22 mouse cellular contexts compared by ENCODE assay signal in the genomic region with DNA sequence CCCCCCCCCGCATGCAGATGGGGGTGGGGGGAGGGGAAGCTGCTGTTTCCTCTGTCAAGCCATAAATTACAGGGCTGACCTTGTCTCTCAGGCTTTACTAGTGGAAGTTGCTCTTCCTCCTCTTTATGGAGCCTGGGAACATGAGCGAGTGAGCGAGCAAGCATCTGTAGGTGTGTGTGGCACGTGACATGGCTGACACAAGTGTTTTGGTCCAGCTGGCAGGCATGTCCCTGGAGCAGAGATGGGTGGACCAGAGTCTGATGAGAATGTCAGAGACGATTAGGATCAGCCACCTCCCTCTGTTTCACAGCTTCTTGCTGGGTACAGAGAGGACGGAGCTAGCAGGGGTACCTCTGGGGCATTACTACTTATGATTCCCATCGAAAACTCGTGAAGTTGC.
DNase-seq lines count a peak whose midpoint lies in the region; ATAC-seq and TF ChIP-seq lines count a peak whose summit lies in the region.
"Had no signal": no experiment of that assay in that cellular context is flagged by ENCODE, and none has a peak within 500 bp of the region (broad histone marks: within the 10 kb centered on the region; RNA-seq: fewer than 3 reads in every experiment).

No protein-coding gene starts in this region.

- no peaks in the 10 kb centered on the region for H3K27me3 ChIP-seq in embryonic facial prominence, embryonic 11.5 days (ENCODE audit: control insufficient read depth, insufficient read depth, low read length)
- H3K27me3 ChIP-seq in embryonic facial prominence, embryonic 10.5 days (replicated peaks; ENCODE audit: low read depth, poor library complexity, severe bottlenecking), result no peaks in the 10 kb centered on the region; the same call in 1 of the 2 replicates
- no peaks in the 10 kb centered on the region for H3K27me3 ChIP-seq in midbrain, embryonic 13.5 days
- H3K27me3 ChIP-seq in midbrain, embryonic 11.5 days (ENCODE audit: control insufficient read depth, insufficient read depth, low read length), result no peaks in the 10 kb centered on the region
- 0 out of 2 replicates have a peak, but pooled peaks cover 1% of the 10 kb centered on the region for H3K27me3 ChIP-seq in hindbrain, embryonic 12.5 days
- no peaks in the 10 kb centered on the region for H3K27me3 ChIP-seq in hindbrain, postnatal 0 days (ENCODE audit: insufficient read depth, low read length)
- H3K27me3 ChIP-seq: embryonic facial prominence, embryonic 13.5 days had no signal

- intact Hi-C loops in heart, postnatal 25 days (cut with DNase I), result no loop called here

- no peaks in the 10 kb centered on the region for H3K9me3 ChIP-seq in embryonic facial prominence, embryonic 11.5 days (replicated peaks; ENCODE audit: control insufficient read depth, low read length)
- no peaks in the 10 kb centered on the region for H3K9me3 ChIP-seq in embryonic facial prominence, embryonic 10.5 days
- H3K9me3 ChIP-seq in midbrain, embryonic 13.5 days, result no peaks in the 10 kb centered on the region
- H3K9me3 ChIP-seq in midbrain, embryonic 11.5 days (ENCODE audit: control insufficient read depth, low read length), result no peaks in the 10 kb centered on the region
- H3K9me3 ChIP-seq in hindbrain, embryonic 12.5 days (replicated peaks), result peaks cover 6% of the 10 kb centered on the region; the same call in 1 of the 2 replicates
- no peaks in the 10 kb centered on the region for H3K9me3 ChIP-seq in hindbrain, postnatal 0 days (ENCODE audit: low read length)
- H3K9me3 ChIP-seq: embryonic facial prominence, embryonic 13.5 days; heart, embryonic 13.5 days had no signal

- no peak for TF ChIP-seq CTCF in hindbrain, postnatal 0 days (IDR thresholded peaks at IDR 0.05; ENCODE audit: low read depth)

- no peak overlapping the region for H3K9ac ChIP-seq in embryonic facial prominence, embryonic 11.5 days (replicated peaks; ENCODE audit: low read length)
- H3K9ac ChIP-seq in midbrain, embryonic 13.5 days (replicated peaks), result no peak overlapping the region
- no peak overlapping the region for H3K9ac ChIP-seq in midbrain, embryonic 11.5 days (ENCODE audit: low read length)
- H3K9ac ChIP-seq in hindbrain, embryonic 12.5 days, result no peak overlapping the region
- no peak overlapping the region for H3K9ac ChIP-seq in hindbrain, postnatal 0 days (replicated peaks; ENCODE audit: low read length)
- H3K9ac ChIP-seq: embryonic facial prominence, embryonic 13.5 days; heart, embryonic 13.5 days had no signal

- no peak overlapping the region for H3K27ac ChIP-seq in embryonic facial prominence, embryonic 11.5 days (replicated peaks; ENCODE audit: low read depth, low read length)
- H3K27ac ChIP-seq in embryonic facial prominence, embryonic 10.5 days (replicated peaks), result no peak overlapping the region
- no peak overlapping the region for H3K27ac ChIP-seq in midbrain, embryonic 13.5 days
- H3K27ac ChIP-seq in midbrain, embryonic 11.5 days (ENCODE audit: low read depth, low read length), result no peak overlapping the region
- no peak overlapping the region for H3K27ac ChIP-seq in hindbrain, embryonic 12.5 days
- no peak overlapping the region for H3K27ac ChIP-seq in hindbrain, postnatal 0 days
- H3K27ac ChIP-seq: embryonic facial prominence, embryonic 13.5 days; gastrocnemius, adult 2 months; heart, embryonic 13.5 days had no signal

- WGBS in embryonic facial prominence, embryonic 11.5 days, result 72% methylated on average over 8 of the region's 8 CpGs
- WGBS in embryonic facial prominence, embryonic 10.5 days, result 83% methylated on average over 8 of the region's 8 CpGs
- WGBS in midbrain, embryonic 13.5 days, result 72% methylated on average over 8 of the region's 8 CpGs
- WGBS in midbrain, embryonic 11.5 days, result 82% methylated on average over 8 of the region's 8 CpGs
- 65% methylated on average over 7 of the region's 8 CpGs for WGBS in hindbrain, embryonic 12.5 days
- WGBS in hindbrain, postnatal 0 days, result 64% methylated on average over 8 of the region's 8 CpGs

- no peak for DNase-seq in embryonic facial prominence, embryonic 11.5 days (ENCODE audit: low spot score)
- no peak for DNase-seq in embryonic facial prominence, embryonic 10.5 days (ENCODE audit: low spot score)
- no peak for DNase-seq in midbrain, embryonic 11.5 days (ENCODE audit: low spot score, missing footprints)
- DNase-seq in hindbrain, postnatal 0 days (ENCODE audit: low spot score), result peak; percentile 44
- no peak for DNase-seq in heart, postnatal 25 days (ENCODE audit: low spot score)
- DNase-seq: adrenal gland, adult 8-10 months; cerebellum, adult 11 months; cerebellum, adult 9-11 months; embryo, embryonic 11 days; gastrocnemius, adult 2 months; gastrocnemius, postnatal 25 days; heart, adult 11 months; heart, postnatal 4 days; kidney, adult 2 months had no signal

- ATAC-seq in embryonic facial prominence, embryonic 11.5 days (replicated peaks; ENCODE audit: insufficient number of reproducible peaks, low FRiP score, low TSS enrichment, low read depth), result 0 out of 2 replicates have a peak, but pooled peaks have one; percentile 34
- ATAC-seq in midbrain, embryonic 13.5 days, result peak; percentile 17; the same call in 1 of the 2 replicates
- no peak for ATAC-seq in midbrain, embryonic 11.5 days (ENCODE audit: low FRiP score)
- peak; percentile 50; the same call in 1 of the 2 replicates for ATAC-seq in hindbrain, embryonic 12.5 days (ENCODE audit: low FRiP score)
- ATAC-seq in hindbrain, postnatal 0 days, result 0 out of 2 replicates have a peak, but pooled peaks have one; percentile 21
- no peak for ATAC-seq in activated CD4-positive, CD25-positive, alpha-beta regulatory T cell, adult 4 months
- ATAC-seq: forebrain, embryonic 14.5 days; intestine, embryonic 16.5 days; Patski had no signal

- H3K4me1 ChIP-seq in embryonic facial prominence, embryonic 11.5 days (ENCODE audit: control insufficient read depth, insufficient read depth, low read length), result no peaks in the 10 kb centered on the region
- peaks cover 6% of the 10 kb centered on the region for H3K4me1 ChIP-seq in embryonic facial prominence, embryonic 10.5 days
- peaks cover 17% of the 10 kb centered on the region for H3K4me1 ChIP-seq in midbrain, embryonic 13.5 days (replicated peaks)
- H3K4me1 ChIP-seq in midbrain, embryonic 11.5 days (ENCODE audit: control insufficient read depth, insufficient read depth, low read length), result no peaks in the 10 kb centered on the region
- peaks cover 5% of the 10 kb centered on the region for H3K4me1 ChIP-seq in hindbrain, embryonic 12.5 days
- no peaks in the 10 kb centered on the region for H3K4me1 ChIP-seq in hindbrain, postnatal 0 days (ENCODE audit: insufficient read depth, low read length)
- H3K4me1 ChIP-seq: embryonic facial prominence, embryonic 13.5 days had no signal

- no peaks in the 10 kb centered on the region for H3K36me3 ChIP-seq in embryonic facial prominence, embryonic 11.5 days (replicated peaks; ENCODE audit: control insufficient read depth, insufficient read depth, low read depth, low read length)
- no peaks in the 10 kb centered on the region for H3K36me3 ChIP-seq in embryonic facial prominence, embryonic 10.5 days (replicated peaks)
- H3K36me3 ChIP-seq in midbrain, embryonic 13.5 days, result no peaks in the 10 kb centered on the region
- H3K36me3 ChIP-seq in midbrain, embryonic 11.5 days (ENCODE audit: control insufficient read depth, insufficient read depth, low read length), result no peaks in the 10 kb centered on the region
- no peaks in the 10 kb centered on the region for H3K36me3 ChIP-seq in hindbrain, embryonic 12.5 days
- no peaks in the 10 kb centered on the region for H3K36me3 ChIP-seq in hindbrain, postnatal 0 days (ENCODE audit: insufficient read depth, low read length)
- H3K36me3 ChIP-seq: embryonic facial prominence, embryonic 13.5 days; heart, embryonic 13.5 days had no signal

- H3K4me3 ChIP-seq in embryonic facial prominence, embryonic 11.5 days (ENCODE audit: low read depth, low read length), result no peak overlapping the region
- no peak overlapping the region for H3K4me3 ChIP-seq in embryonic facial prominence, embryonic 10.5 days
- H3K4me3 ChIP-seq in midbrain, embryonic 13.5 days (replicated peaks), result no peak overlapping the region
- no peak overlapping the region for H3K4me3 ChIP-seq in midbrain, embryonic 11.5 days (ENCODE audit: low read depth, low read length)
- H3K4me3 ChIP-seq in hindbrain, embryonic 12.5 days, result no peak overlapping the region
- no peak overlapping the region for H3K4me3 ChIP-seq in hindbrain, postnatal 0 days (ENCODE audit: low read length)
- H3K4me3 ChIP-seq: embryonic facial prominence, embryonic 13.5 days; gastrocnemius, adult 2 months; heart, embryonic 13.5 days had no signal

- no peak overlapping the region for H3K4me2 ChIP-seq in embryonic facial prominence, embryonic 11.5 days (ENCODE audit: low read depth, low read length)
- no peak overlapping the region for H3K4me2 ChIP-seq in midbrain, embryonic 13.5 days (replicated peaks)
- no peak overlapping the region for H3K4me2 ChIP-seq in midbrain, embryonic 11.5 days
- no peak overlapping the region for H3K4me2 ChIP-seq in hindbrain, embryonic 12.5 days (replicated peaks)
- no peak overlapping the region for H3K4me2 ChIP-seq in hindbrain, postnatal 0 days (ENCODE audit: low read depth, low read length)
- H3K4me2 ChIP-seq: embryonic facial prominence, embryonic 13.5 days; heart, embryonic 13.5 days had no signal

Comparison
In these comparisons a context has a peak if more than half of its experiments do, and no peak if none do; other contexts are left out.
1. ATAC-seq: peak in embryonic facial prominence, embryonic 11.5 days (single experiment), midbrain, embryonic 13.5 days (single experiment), hindbrain, embryonic 12.5 days (single experiment) and hindbrain, postnatal 0 days (single experiment); none in midbrain, embryonic 11.5 days (single experiment) and activated CD4-positive, CD25-positive, alpha-beta regulatory T cell, adult 4 months (single experiment).